Mouse (Mus musculus) spleen, adult 2 months (tissue): ENCODE data around the gene Lad1.

Experiments
- CTCF ChIP-seq: fragments of 200-500 bp; IDR thresholded peaks from 2 replicates; pipeline ENCODE4 v1.5.1; 2011; ENCODE audit warnings: mild to moderate bottlenecking, inconsistent platforms; ENCODE audit not compliant: insufficient read depth, insufficient read length, insufficient replicate concordance; ENCODE audit errors: extremely low read depth
- POLR2A ChIP-seq: fragments of 200-500 bp; IDR thresholded peaks from 2 replicates; pipeline ENCODE4 v1.6.1; 2011; ENCODE audit warnings: low read depth, low read length, inconsistent platforms

- TF ChIP-seq CTCF (no peak), POLR2A (no peak)
Observed at GRCm38 (mm10) chr1:135782816-135783215, 35.6 kb upstream of the Lad1 start.
